Mouse (Mus musculus): ENCODE measurements around the gene Gm20696. TPM values are rescaled to one million over a fixed set of nuclear protein-coding genes. Genes with fewer than 3 reads are reported as not detected.

Gene Gm20696
- total RNA-seq, 2 experiments from 2014 or later: 2.9 to 5.0 TPM

- no peak for ATAC-seq (replicated peaks; ENCODE audit: low FRiP score, poor library complexity, severe bottlenecking)
These were observed 40.2 kb downstream of the Gm20696 start for GRCm38 (mm10) chr6:99626347-99626746.

DNA sequence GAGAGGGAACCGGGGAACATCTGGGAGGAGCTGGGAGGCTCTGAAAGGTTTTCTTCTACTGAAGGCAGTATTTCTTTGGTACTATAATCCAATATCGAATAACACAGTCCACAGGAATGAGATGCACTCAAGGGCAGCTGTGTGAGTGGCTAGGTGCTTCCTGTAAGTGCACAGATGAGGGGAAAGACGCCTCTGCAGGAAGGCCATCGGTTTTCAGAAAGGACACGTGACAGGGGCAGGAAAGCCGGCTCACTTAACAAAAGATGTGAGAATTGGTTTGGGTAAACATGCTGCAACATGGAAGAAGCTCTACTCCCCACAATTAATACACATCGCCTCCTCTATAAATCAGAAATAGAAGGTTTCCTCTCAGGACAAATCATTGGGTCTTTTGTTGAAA lies 40.8 kb downstream of the Gm20696 start:
- no peak for ATAC-seq (replicated peaks; ENCODE audit: low FRiP score, poor library complexity, severe bottlenecking)

DNA sequence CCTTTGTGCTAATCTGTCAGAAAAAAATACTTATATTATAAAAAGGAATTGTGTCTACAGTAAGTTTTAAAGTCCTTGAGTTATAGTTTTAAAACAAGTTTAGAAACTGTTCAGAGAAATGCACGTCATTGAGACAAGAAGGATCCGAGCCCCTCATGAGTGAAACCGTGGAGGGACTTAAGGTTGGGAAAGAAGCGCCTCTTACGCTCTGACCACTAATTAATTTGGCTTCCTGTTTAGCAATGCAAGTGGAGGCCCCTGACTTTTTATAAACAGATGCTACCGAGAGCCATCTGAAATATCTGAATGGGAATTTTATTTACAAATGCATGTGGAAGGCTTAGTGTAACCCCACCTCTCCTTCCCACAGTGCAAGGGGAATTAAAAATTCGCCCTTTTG lies 41.3 kb downstream of the Gm20696 start:
- ATAC-seq (replicated peaks; ENCODE audit: low FRiP score, poor library complexity, severe bottlenecking): no peak

DNA sequence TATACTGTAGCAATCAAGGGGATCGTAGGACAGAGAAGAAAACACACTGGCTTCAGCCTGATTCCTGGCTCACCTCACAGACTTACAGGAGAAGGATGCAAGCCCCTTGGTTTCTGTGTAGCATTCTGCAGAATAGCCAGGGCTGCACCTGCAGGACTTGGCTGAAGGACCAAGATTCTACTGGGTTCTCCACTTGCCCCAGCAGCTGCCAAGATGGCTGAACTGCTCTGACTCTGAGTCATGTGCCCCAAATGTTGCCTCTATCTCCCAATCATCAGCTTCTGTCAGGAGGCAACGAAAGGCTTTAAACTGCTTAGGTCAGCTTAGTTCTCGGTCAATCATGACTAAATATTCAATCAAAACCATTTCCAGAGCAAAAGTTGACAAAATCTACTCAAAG lies 42.1 kb downstream of the Gm20696 start:
- ATAC-seq (replicated peaks; ENCODE audit: low FRiP score, poor library complexity, severe bottlenecking): no peak

DNA sequence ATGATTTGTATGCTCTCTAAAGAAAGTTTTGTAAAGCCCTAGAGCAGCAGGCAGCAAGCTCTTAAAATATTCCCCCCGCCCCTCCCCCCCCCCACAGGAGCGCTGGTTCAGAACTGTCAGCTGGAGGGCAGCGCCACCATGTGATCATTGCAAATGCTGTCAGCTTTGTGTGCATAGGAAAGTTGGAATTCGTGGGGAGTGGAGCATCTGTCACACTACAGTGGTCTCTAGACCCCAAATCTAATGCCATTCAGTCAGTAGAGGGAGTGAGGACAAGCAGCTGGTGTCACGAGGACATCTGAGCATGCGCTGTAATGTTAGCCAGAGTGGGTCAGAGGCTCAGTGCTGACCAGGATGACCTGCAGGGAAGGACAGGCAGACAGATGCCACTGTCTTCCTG lies 43.0 kb downstream of the Gm20696 start:
- ATAC-seq (replicated peaks; ENCODE audit: low FRiP score, poor library complexity, severe bottlenecking): no peak

GRCm38 (mm10) chr6:99621167-99621566 lies 45.4 kb downstream of the Gm20696 start:
- ATAC-seq (replicated peaks; ENCODE audit: low FRiP score, poor library complexity, severe bottlenecking): no peak

DNA sequence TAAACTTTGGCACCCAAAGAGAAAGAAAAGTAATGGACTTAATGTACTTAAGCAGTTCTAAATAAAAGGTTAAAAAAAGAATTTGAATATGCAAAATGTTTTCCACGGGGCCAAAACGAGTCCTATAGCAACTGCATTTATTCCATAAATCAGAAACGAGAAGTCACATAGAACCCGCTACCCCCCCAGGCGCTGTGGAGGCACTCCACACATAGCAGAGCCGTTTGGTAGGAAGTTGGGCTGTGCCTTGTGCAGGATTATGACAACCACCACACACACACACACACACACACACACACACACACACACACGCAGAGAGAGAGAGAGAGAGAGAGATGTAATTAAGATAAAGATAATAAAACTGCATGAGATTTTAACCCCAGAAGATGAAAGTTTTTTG lies 46.1 kb downstream of the Gm20696 start:
- no peak for ATAC-seq (replicated peaks; ENCODE audit: low FRiP score, poor library complexity, severe bottlenecking)

GRCm38 (mm10) chr6:99619964-99620363 lies 46.6 kb downstream of the Gm20696 start:
- no peak for ATAC-seq (replicated peaks; ENCODE audit: low FRiP score, poor library complexity, severe bottlenecking)

- ATAC-seq (replicated peaks; ENCODE audit: low FRiP score, poor library complexity, severe bottlenecking): no peak
These were observed 47.1 kb downstream of the Gm20696 start for GRCm38 (mm10) chr6:99619466-99619865.

DNA sequence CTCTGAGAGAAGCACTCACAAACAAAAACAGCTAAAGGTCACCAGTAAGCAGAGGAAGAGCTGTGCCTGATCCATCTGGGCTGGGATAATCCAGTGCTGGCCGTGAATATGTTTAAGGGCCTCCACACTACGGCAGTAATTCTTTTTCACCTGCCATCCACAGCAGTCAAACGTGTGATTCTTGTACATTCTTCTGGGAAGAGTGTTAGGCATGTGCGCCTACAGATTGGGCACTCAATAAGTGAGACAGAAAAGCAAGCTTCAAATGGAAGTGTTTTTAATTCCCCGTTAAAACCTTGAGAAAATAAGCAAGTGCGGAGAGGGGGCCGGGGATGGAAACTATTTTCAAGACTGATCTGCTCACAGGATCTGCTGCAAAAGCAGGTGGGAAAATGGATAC lies 48.7 kb downstream of the Gm20696 start:
- ATAC-seq (replicated peaks; ENCODE audit: low FRiP score, poor library complexity, severe bottlenecking): no peak

DNA sequence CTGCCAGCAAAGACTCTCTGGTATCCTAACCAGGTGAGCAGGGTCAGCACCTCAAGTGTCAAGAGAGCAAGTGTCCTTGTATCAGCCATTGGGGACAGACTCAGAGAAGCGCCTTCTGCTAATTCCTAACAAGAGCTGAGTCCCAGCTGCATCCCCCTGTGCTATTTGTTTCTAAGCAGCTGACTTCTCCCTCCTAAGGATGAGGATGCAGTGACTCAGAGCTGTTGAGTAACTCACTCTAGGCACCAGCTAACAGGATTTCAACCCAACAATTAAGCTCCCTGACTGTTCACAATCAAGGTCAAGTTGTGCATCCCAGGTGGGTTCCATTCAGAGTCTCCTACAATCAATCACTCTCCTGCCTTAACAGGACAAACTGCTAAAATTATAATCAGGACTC lies 49.2 kb downstream of the Gm20696 start:
- ATAC-seq (replicated peaks; ENCODE audit: low FRiP score, poor library complexity, severe bottlenecking): no peak

DNA sequence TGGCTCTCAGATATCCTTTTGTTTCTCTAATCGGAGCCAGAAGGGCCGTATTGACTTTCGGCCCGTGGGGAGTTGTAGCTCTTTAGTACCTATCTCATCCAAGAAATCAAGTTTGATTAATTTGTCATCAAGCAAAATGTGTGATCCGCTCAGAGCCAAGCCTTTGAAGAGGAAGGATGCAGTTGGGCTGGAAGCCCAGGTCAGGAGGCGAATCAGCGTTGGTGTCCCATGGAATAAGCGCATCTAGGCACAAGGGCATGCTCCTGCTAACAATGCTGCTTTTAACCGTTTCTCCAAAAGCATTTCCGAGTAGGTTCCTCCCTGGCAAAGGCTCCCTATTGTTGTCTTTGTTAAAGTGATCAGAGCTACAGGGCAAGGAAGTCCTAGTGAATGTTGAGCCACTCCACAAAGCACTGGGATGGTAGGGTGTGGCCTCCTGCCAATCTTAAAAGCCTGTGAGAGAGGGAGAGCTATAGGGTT lies 51.3 kb downstream of the Gm20696 start:
- ATAC-seq (replicated peaks; ENCODE audit: low FRiP score, poor library complexity, severe bottlenecking): no peak

GRCm38 (mm10) chr6:99614566-99615271 lies 51.9 kb downstream of the Gm20696 start:
- ATAC-seq (replicated peaks; ENCODE audit: low FRiP score, poor library complexity, severe bottlenecking): no peak

- ATAC-seq (replicated peaks; ENCODE audit: low FRiP score, poor library complexity, severe bottlenecking): no peak
These were observed 54.7 kb downstream of the Gm20696 start for GRCm38 (mm10) chr6:99611866-99612265.

DNA sequence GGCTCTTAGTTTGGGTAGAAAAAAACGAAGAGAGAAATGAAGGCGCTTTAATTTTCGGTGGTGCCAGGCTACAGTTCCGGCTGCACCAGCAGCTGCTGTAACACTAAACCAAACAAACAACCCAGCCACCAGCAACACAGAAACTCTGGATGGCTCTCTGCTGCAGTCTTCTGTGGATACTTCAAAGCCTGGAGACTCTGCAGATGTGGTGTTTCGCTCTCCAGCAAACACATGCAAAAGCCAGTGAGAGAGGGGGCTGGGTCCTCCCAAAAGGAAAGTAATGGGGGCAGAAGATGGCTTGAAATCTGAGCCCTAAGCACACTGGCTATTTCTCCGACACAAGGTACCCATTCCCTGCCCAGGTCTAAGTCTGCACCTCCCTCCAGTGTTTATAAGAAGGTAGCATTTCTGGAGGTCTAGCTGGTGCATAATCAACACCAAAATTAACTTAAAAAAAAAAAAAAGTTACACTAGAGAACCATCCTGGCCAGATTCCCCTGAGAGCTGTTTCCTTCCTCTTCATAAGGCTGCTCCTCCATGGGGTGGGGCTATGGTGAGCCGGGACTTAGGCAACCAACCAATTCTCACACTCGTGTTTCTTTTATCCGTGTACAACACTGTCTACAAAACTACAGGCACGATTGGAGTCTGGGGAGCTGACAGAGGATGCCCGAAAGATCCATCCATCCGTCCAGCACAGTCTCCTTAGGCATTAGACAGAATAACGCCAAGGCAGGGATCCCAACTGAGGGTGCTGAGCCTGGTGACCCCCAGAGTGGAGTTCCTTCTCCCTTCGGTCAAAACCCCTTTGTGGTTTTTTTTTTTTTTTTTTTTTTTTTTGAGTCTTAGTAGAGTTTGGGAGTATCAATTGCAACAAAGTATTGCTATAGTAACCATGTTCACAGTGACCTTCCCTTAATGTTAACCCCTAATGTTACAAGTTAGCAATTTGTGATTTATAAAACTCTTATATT lies 55.9 kb downstream of the Gm20696 start:
- no peak for ATAC-seq (replicated peaks; ENCODE audit: low FRiP score, poor library complexity, severe bottlenecking)

- no peak for ATAC-seq (replicated peaks; ENCODE audit: low FRiP score, poor library complexity, severe bottlenecking)
These were observed 60.5 kb downstream of the Gm20696 start for GRCm38 (mm10) chr6:99606079-99606478.

GRCm38 (mm10) chr6:99604758-99605157 lies 61.8 kb downstream of the Gm20696 start:
- ATAC-seq (replicated peaks; ENCODE audit: low FRiP score, poor library complexity, severe bottlenecking): no peak

GRCm38 (mm10) chr6:99602434-99602833 lies 64.2 kb downstream of the Gm20696 start:
- no peak for ATAC-seq (replicated peaks; ENCODE audit: low FRiP score, poor library complexity, severe bottlenecking)

- ATAC-seq (replicated peaks; ENCODE audit: low FRiP score, poor library complexity, severe bottlenecking): no peak
These were observed 65.7 kb downstream of the Gm20696 start for GRCm38 (mm10) chr6:99600886-99601285.

DNA sequence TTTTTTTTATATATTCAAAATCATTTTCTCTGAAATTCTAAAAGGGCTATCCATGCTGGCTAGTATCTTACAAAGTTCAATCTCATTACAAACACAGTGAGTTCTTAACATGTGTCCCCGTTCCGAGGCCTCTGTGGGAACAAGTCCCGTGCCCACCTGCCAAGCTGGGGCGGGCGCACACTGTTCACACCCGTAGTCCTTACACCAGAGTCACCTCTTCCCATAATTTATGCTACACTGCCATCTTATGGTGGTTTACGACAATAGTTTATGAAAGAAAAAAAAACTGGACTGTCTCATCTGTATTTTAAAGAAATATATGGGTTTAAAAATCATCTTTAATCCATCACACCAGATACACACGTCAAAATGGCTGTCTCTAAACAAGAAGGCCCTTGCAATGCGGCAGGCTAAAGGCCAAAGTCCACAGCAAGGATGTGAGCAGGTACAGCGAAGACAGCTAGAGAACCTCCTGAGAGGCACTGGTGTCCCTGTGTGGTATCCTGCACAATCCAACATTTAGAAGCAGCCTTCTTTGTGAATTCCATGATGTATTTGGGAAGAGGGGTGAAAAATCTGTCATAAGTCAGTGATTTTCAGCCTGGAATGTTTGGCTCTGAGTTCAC lies 66.3 kb downstream of the Gm20696 start:
- no peak for ATAC-seq (replicated peaks; ENCODE audit: low FRiP score, poor library complexity, severe bottlenecking)

Measured in erythroid progenitor cell, adult 5-6 weeks (primary cell).